Mouse (Mus musculus): ENCODE data around the gene Kidins220. TPM values are rescaled to one million over a fixed set of nuclear protein-coding genes. Genes with fewer than 3 reads are reported as not detected.

Kidins220 gene
- total RNA-seq, 2 experiments from 2014 or later = 63.4 to 67.4 TPM

- DNase-seq = peak; percentile 30 to 33
Observed at GRCm38 (mm10) chr12:24963393-24964022, 11.2 kb upstream of the Kidins220 start.

- no peak for DNase-seq
Observed at GRCm38 (mm10) chr12:24965406-24965805, 9.3 kb upstream of the Kidins220 start.

- no peak for DNase-seq
Observed at GRCm38 (mm10) chr12:24966046-24966445, 8.7 kb upstream of the Kidins220 start.

- DNase-seq = no peak
Observed at GRCm38 (mm10) chr12:24971490-24972200, 3.1 kb upstream of the Kidins220 start.

- no peak for DNase-seq
Observed at GRCm38 (mm10) chr12:24972371-24973350, 2.1 kb upstream of the Kidins220 start.

GRCm38 (mm10) chr12:24973586-24973985 lies 1.1 kb upstream of the Kidins220 start:
- DNase-seq = no peak

- peak; percentile 75 to 81 for DNase-seq
Observed at GRCm38 (mm10) chr12:24975115-24975733, 499 bp downstream of the Kidins220 start.

GRCm38 (mm10) chr12:24985226-24985625 lies 10.5 kb downstream of the Kidins220 start:
- DNase-seq = peak; percentile 26 to 29

GRCm38 (mm10) chr12:24995350-24995749 lies 20.6 kb downstream of the Kidins220 start:
- DNase-seq = no peak

GRCm38 (mm10) chr12:25005350-25005749 lies 30.6 kb downstream of the Kidins220 start:
- no peak for DNase-seq

GRCm38 (mm10) chr12:25009957-25010356 lies 35.2 kb downstream of the Kidins220 start:
- DNase-seq = no peak

GRCm38 (mm10) chr12:25010416-25010815 lies 35.7 kb downstream of the Kidins220 start:
- DNase-seq = no peak

GRCm38 (mm10) chr12:25011733-25012367 lies 37.1 kb downstream of the Kidins220 start:
- no peak for DNase-seq

- DNase-seq = peak; percentile 63 to 69
Observed at GRCm38 (mm10) chr12:25012555-25013540, 38.1 kb downstream of the Kidins220 start.

- no peak for DNase-seq
Observed at GRCm38 (mm10) chr12:25014307-25014927, 39.7 kb downstream of the Kidins220 start.

- no peak for DNase-seq
Observed at GRCm38 (mm10) chr12:25014938-25015337, 40.2 kb downstream of the Kidins220 start.

GRCm38 (mm10) chr12:25016995-25017394 lies 42.3 kb downstream of the Kidins220 start:
- DNase-seq = no peak

- DNase-seq = no peak
Observed at GRCm38 (mm10) chr12:25021057-25021456, 46.3 kb downstream of the Kidins220 start.

- no peak for DNase-seq
Observed at GRCm38 (mm10) chr12:25024862-25025545, 50.3 kb downstream of the Kidins220 start.

Data from heart, adult 18-20 months (tissue).